Mouse (Mus musculus): Measurements from ENCODE around the gene Zfp46. TPM values are rescaled to one million over a fixed set of nuclear protein-coding genes. Genes with fewer than 3 reads are reported as not detected.
A peak's percentile ranks its signal among the peaks of the same experiment; 100 is the strongest.

The Zfp46 gene
- total RNA-seq, 2 experiments from 2014 or later, result 53.5 to 54.9 TPM

GRCm38 (mm10) chr4:136247729-136248463 is 36.6 kb upstream of the Zfp46 start, which contains the start of gene Tcea3:
TSS of gene Tcea3 (plus strand) at chr4:136247729.
- H3K4me3 ChIP-seq, result peak within 1 kb of the TSS; percentile 38
- H3K27ac ChIP-seq, result no peak within 1 kb of the TSS
- intact Hi-C loops (cut with DNase I), result no loop called here
- no peak for TF ChIP-seq CTCF (IDR thresholded peaks at IDR 0.05)
- DNase-seq (ENCODE audit: extremely low spot score in 1 of 2, low spot score in 2 of 2), result no peak

GRCm38 (mm10) chr4:136248464-136249331 is 35.8 kb upstream of the Zfp46 start:
- intact Hi-C loops (cut with DNase I), result no loop called here
- Histone ChIP-seq H3K4me3 (no peak overlapping the region; the same call in 1 of the 2 replicates), H3K27ac (no peak overlapping the region)
- DNase-seq (ENCODE audit: extremely low spot score in 1 of 2, low spot score in 2 of 2), result no peak
- no peak for TF ChIP-seq CTCF (IDR thresholded peaks at IDR 0.05)

- no peak for DNase-seq (ENCODE audit: extremely low spot score in 1 of 2, low spot score in 2 of 2)
- intact Hi-C loops (cut with DNase I), result no loop called here
- TF ChIP-seq CTCF (IDR thresholded peaks at IDR 0.05), result no peak
- H3K4me3 ChIP-seq, result no peak overlapping the region
- H3K27ac ChIP-seq, result no peak overlapping the region
Observed at GRCm38 (mm10) chr4:136249332-136249647, 35.2 kb upstream of the Zfp46 start.

- intact Hi-C loops (cut with DNase I), result no loop called here
- DNase-seq (ENCODE audit: extremely low spot score in 1 of 2, low spot score in 2 of 2), result no peak
- Histone ChIP-seq H3K27ac (no peak overlapping the region), H3K4me3 (no peak overlapping the region)
- TF ChIP-seq CTCF (IDR thresholded peaks at IDR 0.05), result no peak
Observed at GRCm38 (mm10) chr4:136249780-136250179, 34.7 kb upstream of the Zfp46 start.

GRCm38 (mm10) chr4:136255919-136256318 is 28.6 kb upstream of the Zfp46 start:
- H3K4me3 ChIP-seq, result no peak overlapping the region
- H3K27ac ChIP-seq, result no peak overlapping the region
- no peak for DNase-seq (ENCODE audit: extremely low spot score in 1 of 2, low spot score in 2 of 2)
- intact Hi-C loops (cut with DNase I), result no loop called here
- no peak for TF ChIP-seq CTCF (IDR thresholded peaks at IDR 0.05)

GRCm38 (mm10) chr4:136256696-136257095 is 27.8 kb upstream of the Zfp46 start:
- Histone ChIP-seq H3K27ac (no peak overlapping the region), H3K4me3 (no peak overlapping the region)
- TF ChIP-seq CTCF (IDR thresholded peaks at IDR 0.05), result no peak
- intact Hi-C loops (cut with DNase I), result no loop called here
- no peak for DNase-seq (ENCODE audit: extremely low spot score in 1 of 2, low spot score in 2 of 2)

GRCm38 (mm10) chr4:136259916-136260315 is 24.6 kb upstream of the Zfp46 start:
- intact Hi-C loops (cut with DNase I), result loop anchor here (5.0 kb wide), 2 partner anchors 62 to 362 kb away; partner anchors contain the start of gene Lactbl1
- no peak overlapping the region for H3K27ac ChIP-seq
- DNase-seq (ENCODE audit: extremely low spot score in 1 of 2, low spot score in 2 of 2), result no peak
- H3K4me3 ChIP-seq, result no peak overlapping the region
- TF ChIP-seq CTCF (IDR thresholded peaks at IDR 0.05), result no peak

GRCm38 (mm10) chr4:136260491-136261180 is 23.8 kb upstream of the Zfp46 start:
- DNase-seq (ENCODE audit: extremely low spot score in 1 of 2, low spot score in 2 of 2), result peak; percentile 73 to 82
- Histone ChIP-seq H3K27ac (no peak overlapping the region), H3K4me3 (no peak overlapping the region)
- peak; percentile 62 for TF ChIP-seq CTCF (IDR thresholded peaks at IDR 0.05)
- intact Hi-C loops (cut with DNase I), result loop anchor here (5.0 kb wide), 2 partner anchors 62 to 362 kb away; partner anchors contain the start of gene Lactbl1

GRCm38 (mm10) chr4:136261912-136262311 is 22.6 kb upstream of the Zfp46 start:
- H3K4me3 ChIP-seq, result no peak overlapping the region
- intact Hi-C loops (cut with DNase I), result loop anchor here (5.0 kb wide), 2 partner anchors 60 to 360 kb away; partner anchors contain the start of gene Lactbl1
- no peak overlapping the region for H3K27ac ChIP-seq
- no peak for TF ChIP-seq CTCF (IDR thresholded peaks at IDR 0.05)
- DNase-seq (ENCODE audit: extremely low spot score in 1 of 2, low spot score in 2 of 2), result no peak

GRCm38 (mm10) chr4:136263555-136263954 is 20.9 kb upstream of the Zfp46 start:
- no peak overlapping the region for H3K4me3 ChIP-seq
- no peak overlapping the region for H3K27ac ChIP-seq
- TF ChIP-seq CTCF (IDR thresholded peaks at IDR 0.05), result no peak
- DNase-seq (ENCODE audit: extremely low spot score in 1 of 2, low spot score in 2 of 2), result no peak
- intact Hi-C loops (cut with DNase I), result loop anchor here (5.0 kb wide), 2 partner anchors 59 to 359 kb away; partner anchors contain the start of gene Lactbl1

- DNase-seq (ENCODE audit: extremely low spot score in 1 of 2, low spot score in 2 of 2), result no peak
- intact Hi-C loops (cut with DNase I), result no loop called here
- Histone ChIP-seq H3K27ac (no peak overlapping the region), H3K4me3 (no peak overlapping the region)
- TF ChIP-seq CTCF (IDR thresholded peaks at IDR 0.05), result no peak
Observed at GRCm38 (mm10) chr4:136266716-136267343, 17.7 kb upstream of the Zfp46 start.

Data from left cerebral cortex, adult 2 months (tissue).